Mouse (Mus musculus) frontal cortex, adult 2 months (tissue): ENCODE results near the gene Itgb1. TPM values are rescaled to one million over a fixed set of nuclear protein-coding genes. Genes with fewer than 3 reads are reported as not detected.

ENCODE experiments used
- DNase-seq, 2 experiments: peaks; one replicate each; pipeline ENCODE4 v3.0.0; 2022; ENCODE audit warnings: low spot score in 1 of 2; ENCODE audit errors: extremely low spot score in 1 of 2
- polyA plus RNA-seq: library from polyadenylated mRNA; depleted of rRNA; stranded (reverse); fragments of >200 nt; gene quantifications from 2 replicates; pipeline ENCODE4 v1.2.3, GENCODE M21; 2012; rRNA removed

Gene Itgb1
- 37.8 and 41.9 TPM in 2 replicates for polyA plus RNA-seq

DNA sequence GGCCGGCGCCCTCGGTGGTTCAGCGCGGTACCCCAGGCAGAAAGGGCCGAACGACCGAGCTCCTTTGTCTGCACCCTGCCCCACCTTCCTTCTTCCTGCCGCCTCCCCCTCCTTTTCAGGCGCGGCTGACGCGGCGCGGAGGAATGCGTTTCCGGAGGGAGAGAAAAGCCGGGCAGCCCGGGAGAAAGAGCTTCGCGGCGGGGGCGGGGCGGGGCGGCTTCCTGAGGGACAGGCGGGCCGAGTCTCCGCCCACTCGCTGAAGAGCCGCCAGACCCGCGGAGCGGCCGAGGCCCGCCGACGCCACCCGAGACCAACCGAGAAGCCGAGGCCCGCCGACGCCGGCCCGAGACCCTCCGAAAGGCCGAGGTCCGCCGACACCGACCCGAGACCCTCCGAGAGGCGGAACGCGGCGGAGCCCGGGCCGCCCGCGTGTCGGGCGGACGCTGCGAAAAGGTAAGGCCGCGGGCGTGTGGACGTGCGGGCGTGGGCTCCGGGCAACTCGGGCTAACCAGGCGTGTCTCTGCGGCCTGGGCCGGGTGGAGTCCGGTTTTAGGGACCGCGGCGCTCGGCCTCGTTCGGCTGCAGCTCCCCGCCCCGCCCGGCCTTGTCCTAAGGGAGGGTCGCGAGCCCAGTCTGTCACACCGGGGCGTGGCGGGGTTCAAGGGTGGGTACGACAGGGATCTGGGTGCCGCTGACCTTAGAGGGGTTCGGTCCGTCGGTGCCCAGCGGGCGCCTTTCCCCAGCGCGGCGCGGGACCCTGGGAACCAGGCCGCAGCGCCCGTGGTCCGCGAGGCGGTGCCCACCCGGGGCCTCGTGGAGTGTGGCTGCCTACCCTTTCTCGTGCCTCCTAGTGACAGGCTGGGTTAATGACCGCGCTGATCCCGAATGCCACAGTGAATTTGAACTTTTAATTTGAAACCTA, at the start of gene Itgb1:
Gene Itgb1, plus strand, starts transcription at position 148 of the 922 bp plus-strand sequence.
- peak; percentile 65 to 89 for DNase-seq

DNA sequence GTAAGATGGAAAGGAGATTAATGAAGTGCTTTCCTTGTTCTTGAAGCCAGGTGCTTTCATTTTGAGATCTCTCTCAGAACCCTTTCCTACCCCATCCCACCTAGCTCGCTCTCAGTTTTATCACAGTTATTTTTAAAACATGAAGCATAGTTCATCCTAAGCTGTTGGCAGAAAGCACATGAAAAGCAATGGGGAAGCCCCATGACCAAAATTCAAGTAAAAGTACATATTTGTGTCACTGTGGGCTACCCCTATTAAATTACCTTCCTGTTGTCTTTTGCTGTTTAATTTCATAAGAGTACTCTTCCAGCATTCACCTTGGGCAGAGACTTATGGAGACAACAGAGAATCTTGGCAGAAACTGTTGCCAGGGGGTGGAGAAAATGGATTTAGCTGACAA, 42.4 kb upstream of the Itgb1 start:
- no peak for DNase-seq

DNA sequence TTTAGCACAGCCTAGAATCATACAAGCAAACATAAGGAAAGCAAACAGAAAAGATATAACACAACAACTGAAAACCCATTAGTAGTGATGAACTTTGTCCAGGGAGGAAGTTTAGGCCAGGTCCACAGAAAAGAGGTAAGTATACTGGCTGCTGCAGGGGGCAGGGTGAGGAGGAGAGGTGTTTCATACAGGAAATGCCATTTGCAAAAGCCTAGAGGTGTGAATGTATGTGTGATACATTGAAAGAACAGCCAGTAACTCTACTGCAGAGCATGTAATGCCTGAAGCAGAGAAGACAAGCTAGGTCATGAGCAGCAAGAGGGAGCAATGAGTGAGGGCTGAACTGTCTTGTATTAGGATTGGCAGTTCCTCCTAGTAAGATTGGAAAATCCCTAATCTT, 40.0 kb upstream of the Itgb1 start:
- DNase-seq: no peak

DNA sequence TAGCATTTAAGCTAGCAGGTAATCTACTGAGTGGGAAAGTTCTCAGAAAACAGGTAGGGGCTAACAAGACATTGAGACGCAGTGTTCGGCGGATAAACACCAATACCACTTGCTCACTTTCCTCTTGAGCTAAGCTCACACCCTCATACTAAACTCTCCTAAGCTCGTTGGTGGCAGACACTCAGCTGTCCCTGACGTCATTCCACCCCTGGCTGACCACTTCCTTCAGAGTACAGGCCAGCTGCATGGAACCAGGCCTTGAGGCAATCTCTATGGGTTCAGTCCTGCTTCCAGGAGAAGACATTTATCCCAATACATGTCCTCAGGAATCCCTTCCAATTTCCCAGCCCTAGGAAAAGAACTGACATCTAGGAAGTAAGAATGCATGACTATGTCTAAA, 39.0 kb upstream of the Itgb1 start:
- no peak for DNase-seq

DNA sequence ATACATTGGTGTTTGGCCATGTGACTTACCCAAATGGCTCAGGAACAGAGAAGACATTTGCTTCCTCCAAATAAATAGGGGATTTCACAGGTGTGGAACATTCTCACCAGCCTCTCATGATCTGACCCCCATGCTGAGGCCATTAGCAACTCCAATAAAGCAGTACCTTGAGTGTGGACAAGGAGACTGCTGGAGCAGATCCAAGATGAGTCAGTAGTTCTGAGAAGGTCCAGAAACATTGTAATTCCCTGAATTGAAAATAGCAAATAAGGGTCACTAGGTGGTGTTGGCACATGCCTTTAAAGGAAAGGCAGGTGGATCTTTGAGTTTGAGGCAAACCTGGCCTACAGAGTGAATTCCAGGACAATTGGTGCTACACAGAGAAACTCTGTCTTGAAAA, 37.4 kb upstream of the Itgb1 start:
- no peak for DNase-seq

DNA sequence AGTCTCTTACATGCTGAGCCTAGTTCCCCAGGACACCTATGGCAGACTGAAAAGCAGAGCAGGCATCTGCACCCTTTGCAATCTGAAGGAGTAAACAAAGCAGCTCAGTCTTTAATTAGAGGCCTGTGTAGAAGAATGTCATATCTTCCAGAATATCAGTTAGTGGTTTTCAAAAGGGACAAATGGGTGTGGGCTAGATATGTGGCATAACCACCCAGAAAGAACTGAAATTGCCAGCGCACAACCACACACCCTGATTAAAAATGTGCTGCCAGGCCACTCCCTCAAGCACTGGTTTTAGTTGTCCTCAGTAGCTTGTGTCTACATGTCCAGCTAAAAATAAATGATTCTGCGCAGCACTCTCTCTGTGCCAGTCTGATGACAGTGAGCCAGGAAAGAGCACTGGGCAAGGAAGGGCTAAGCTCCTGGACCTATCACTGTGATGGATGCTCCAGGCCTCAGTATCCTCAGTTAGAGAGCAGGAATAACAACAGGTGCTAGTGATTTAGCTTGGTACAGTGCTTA, 35.1 kb upstream of the Itgb1 start:
- DNase-seq: no peak

DNA sequence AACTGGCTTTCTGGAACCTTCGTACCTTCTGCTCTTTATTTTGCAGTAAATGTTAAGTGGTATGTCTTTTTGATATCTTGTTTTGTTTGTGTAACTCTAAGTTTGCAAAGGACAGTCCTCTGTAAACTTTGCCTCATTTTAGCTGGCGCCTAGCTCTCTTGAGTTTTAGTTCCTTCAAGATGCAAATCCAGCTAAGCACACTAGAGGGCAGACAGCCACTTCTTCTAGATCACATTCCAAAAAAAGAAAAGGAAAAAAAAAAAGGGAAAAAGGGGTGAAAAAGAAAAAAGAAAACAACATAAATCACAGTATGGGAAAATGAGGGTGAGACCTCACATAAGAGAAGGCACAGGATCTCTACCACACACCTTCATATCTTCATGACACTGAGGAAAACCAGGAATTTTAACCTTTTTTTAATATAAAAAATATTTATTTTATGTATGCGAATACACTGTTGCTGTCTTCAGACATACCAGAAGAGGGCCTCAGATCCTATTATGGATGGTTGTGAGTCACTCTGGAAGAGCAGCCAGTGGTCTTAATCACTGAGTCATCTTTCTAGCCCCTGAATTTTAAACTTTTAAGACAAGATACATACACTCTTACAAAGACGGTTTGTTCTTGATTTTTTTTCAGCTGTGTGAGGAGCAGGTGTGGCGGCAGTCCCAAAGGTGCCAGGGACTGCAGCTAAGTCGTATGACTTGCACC, 32.9 kb upstream of the Itgb1 start:
- peak; percentile 14 to 84 for DNase-seq

DNA sequence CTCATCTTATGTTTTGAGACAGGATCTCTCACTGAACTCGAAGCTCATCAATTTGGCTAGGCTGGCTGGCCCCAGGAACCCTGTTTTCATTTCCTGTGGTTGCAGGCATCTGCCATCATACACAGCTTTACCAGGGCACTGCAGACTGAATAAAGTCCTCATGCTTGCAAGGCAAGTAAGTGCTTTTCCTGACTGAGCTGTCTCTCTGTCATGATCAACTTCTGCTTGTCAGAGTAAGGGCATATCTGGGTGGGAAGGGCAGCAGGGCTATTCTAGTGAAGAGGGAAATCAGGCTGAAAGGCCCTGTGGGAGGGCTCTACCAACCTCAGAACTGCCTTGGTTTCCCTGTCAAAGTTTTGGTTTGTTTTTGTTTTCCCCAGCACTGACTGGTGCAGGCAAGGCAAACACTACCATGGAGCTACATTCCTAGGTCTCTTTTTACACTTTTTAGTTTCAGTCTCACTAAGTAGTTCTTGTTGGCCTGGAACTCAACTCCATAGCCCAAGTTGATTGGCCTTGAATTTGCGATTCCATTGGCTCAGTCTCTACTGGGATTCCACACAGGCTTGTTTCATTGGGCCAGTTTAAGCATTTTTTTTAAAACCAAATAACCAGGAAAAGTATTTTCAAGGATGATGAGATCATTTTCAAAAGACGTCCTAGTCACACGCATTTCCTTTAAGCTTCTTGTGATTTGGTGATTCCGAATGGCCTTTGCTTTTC, 31.7 kb upstream of the Itgb1 start:
- no peak for DNase-seq

DNA sequence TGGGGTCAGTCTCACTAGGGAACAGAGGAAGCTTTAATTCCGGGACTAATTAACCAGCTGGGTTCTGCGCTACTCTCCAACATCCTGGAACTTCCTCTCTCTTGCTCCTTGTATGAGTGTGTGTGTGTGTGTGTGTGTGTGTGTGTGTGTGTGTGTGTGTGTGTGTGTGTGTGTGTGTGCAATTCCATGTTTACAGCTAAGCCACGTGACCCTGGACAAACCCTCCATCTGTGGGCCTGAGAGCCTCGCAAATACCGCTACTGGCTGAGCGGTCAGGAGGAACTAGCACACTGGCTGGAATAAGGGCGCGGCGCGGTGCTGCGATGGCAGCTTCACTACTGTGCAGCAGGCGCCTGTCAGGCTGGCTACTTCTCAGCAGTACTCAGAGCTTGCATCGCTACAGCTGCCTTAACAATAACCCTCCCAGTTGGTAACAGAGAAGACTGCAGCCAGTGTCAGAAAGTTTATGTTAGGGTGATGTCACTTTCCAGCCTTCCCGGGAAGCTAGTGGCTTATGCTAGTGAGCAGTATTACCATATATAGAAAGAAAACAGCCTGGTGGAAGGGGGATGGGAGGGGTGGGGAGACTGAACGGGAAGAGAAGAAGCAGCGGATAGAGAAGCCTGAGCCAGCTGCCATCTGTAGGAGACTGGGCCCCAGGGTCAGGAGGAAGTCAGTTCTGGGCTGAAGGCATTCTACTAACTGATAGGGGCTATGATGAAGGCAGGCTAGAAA, 30.9 kb upstream of the Itgb1 start:
- DNase-seq: peak in 1 of 2 experiments; percentile 45

DNA sequence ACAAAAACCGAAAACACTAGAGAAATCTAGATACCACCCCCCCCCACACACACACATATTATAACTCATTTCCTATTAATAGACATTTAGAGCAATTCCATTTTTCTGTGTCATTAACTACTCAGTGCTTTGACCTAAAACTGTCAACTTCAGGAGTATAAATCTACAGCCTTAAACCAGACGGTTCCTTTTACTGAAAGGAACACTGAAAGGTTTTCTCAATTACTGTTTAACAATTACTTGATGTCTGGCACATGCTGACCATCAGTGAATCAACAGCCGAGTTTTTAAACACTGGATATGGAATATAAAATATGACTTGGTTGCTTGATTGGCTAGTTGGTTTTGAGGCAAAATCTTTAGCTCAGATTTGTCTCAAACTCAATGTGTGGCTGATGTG, 23.3 kb upstream of the Itgb1 start:
- no peak for DNase-seq

DNA sequence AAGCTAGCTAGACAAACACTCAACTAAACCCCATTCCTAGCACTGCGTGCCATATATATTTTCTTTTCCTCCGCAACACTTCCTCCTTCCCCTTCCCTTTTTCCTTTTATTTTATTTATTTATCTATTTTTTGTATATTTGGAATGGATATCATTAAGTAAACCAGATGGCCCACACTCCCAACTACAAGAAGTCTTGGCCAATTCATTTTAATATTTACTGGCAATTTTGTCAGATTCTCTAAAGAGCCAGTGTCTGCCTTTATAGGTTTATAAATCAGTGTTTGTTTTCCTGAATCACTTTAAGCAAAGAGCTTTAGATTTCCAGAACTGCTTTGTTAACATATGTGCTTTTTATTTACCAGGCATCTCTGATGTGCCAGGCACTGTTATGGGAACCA, 22.8 kb upstream of the Itgb1 start:
- no peak for DNase-seq

DNA sequence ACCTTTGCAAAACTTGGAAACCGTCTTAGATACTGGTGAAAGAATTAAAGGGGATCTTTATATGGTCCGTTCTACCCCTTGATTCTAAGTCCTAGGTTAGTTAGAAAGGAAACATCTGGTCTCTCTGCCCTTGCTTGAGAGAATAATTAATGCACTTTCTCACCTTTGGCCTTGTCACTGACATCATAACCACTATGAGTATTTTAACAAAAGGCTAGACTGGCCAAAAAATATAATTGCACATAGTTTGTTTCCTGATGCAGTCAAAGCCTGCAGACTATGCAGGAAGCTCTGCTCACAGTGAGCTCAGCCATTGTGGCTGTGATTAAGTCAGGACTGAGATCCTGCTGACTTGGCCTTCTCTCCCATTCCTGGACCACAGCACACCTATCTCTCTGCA, 22.3 kb upstream of the Itgb1 start:
- DNase-seq: no peak

DNA sequence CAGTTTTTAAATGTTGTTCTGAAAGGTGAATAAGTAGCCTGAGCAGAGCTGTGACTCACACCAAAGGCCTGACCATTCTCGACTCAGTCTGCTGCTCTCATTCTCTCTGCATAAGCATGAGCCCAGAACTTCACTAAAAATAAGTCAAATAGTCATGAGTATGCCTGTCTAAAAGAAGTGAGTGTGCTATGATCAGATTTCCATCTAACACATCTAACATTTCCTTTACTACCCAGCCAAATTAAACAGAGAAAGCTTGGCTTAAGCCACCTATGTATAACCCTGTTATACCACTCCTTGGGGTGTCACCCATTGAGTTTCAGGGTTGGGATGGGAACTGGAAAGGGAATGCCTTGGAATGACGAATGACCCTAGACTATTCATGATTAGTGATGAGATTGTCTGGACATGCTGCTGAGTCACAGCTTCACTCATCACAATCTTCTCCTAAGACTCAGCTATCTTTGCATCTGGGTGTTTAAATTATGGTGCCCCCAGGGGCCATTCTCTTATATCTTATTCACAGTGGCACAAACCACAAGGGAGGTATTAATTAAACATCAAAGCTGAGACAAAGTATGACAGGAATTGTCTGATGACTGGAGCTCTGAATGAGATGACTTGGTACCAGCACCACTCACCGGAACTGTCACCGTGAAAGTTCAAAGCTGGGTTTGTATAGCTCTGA, 18.7 kb upstream of the Itgb1 start:
- no peak for DNase-seq

DNA sequence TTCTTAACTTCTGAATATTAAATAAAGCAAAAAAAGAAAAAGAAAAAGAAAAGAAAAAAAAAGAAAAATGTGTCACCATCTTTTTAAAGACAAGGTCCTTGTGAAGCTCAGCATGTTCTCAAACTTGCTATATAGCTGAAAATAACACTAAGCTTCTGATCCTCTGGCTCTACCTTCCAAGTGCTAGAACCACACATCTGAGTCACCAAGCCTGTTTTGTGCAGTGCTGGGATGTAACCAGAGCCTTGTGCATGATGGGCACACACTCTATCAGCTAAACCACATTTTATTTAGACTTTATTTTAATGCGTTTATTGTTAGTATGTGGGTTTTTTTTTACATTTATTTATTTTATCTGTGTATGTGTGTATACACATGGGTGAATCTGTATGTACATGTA, 13.6 kb upstream of the Itgb1 start:
- peak; percentile 40 to 50 for DNase-seq

DNA sequence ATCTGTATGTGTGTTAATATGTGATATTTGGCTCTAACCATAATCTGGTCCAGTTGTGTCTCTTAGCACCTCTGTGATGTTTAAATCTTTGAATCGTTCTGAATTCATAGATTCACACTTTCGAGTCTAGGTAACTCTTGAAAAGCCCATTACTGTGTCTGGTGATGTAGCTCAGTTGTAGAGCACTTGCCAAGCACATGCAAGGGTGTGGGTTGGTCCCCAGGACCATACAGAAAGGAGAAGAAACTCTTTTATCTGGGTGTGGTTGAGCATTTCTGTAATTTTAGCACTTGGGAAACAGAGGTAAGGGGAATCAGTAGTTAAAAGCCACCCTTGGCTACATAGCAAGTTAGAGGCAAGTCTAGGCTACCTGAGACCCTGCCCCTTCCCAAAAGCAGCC, 13.0 kb upstream of the Itgb1 start:
- no peak for DNase-seq

DNA sequence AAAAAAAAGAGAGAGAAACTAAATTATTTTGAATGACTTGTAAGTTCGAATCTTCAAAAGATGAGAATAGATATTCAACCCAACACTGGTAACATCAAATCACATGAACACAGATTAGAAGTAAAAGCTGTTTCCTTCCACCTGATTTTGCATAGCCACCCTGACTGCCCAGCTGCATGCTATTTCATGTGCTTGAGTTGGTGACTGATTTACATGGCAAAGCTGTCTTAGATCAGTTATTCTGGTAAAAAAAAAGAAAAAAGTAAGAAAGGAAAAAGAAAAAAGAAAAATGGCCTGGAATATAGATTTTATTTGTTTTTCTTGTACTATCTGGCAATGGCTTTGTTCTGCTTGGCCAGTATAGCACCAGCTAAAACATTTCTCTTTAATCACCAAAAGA, 12.5 kb upstream of the Itgb1 start:
- DNase-seq: no peak

DNA sequence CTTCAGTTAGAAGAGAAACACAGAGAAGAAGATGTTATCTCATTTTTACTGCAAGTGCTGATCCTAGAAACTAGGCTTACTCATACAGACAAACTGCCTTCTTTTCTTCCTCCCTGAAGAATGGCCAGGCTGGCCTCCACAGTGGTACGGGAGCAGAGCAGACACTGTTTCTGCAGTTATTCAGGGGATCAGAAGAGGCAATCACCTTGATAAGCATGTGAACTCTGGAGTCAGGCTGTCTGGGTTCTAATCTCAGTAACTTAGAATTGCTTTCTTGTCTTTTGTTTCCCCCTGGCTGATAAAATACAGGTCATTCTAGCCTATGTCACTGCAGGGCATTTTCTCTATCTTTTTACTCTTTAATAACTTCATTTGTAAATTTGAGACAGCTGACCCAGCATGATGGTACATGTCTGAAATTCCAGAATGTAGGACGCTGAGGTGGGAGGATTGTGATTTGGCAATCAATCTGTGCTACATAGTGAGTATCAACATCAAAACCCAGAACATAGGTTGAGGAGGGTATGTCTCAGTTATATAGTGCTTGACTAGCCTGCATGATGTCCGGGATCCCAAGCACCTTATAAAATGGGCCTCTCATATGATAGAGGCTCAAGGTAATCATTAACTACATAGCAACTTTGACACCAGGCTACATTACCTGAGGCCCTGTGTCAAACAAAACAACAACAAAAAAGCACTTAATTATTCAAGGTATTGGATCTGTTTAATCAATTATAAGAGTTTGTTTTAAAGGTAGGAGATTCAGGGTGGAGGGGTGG, 9.4 kb upstream of the Itgb1 start:
- no peak for DNase-seq

DNA sequence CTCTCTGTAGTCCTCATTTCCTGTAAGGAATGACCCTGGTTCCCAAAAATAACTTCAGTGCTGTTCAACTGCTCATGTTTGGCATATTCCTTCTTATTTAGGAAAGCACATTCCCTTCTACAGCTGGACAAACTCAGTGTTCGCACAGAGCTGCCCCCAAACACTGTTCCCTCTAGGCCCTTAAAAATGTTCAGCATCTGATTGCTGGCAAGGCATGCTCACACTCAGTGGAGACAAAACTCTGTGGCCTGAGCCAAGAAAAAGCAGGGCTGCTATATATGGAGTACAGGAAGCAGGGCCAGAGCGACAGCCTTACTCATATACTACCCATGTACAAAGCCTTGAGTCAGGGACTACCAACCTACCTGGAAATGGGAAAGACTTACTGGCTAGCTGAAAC, 5.5 kb upstream of the Itgb1 start:
- peak; percentile 23 to 49 for DNase-seq
